Mouse (Mus musculus): ENCODE results near the gene Krtap1-5.
"Not testable (repeated sequence)": the region's sequence is repeated elsewhere in the genome, so short reads cannot be mapped to it uniquely, and the experiment has no call there.

The Krtap1-5 gene

DNA sequence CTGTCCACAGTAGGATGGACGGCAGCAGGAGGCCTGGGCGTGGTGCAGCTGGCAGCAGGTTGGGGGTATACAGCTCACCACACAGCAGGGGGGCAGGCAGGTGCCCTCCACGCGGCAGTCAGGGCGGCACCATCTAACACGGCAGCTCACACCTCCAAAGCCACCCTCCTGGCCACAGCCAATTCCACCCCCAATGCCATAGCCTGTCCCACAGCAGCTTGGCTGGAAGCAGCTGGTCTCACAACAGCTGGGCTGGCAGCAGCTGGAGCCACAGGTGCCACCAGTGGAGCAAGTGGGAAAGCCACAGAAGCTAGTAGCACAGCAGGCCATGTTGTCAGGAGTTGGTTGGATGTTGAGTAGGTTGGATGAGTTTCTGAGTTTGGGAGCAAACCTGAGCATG, at the start of gene Krtap1-5:
TSS of gene Krtap1-5 (minus strand) at position 381 of the 400 bp plus-strand sequence.
- DNase-seq (ENCODE audit: low read depth, low spot score): no peak

DNA sequence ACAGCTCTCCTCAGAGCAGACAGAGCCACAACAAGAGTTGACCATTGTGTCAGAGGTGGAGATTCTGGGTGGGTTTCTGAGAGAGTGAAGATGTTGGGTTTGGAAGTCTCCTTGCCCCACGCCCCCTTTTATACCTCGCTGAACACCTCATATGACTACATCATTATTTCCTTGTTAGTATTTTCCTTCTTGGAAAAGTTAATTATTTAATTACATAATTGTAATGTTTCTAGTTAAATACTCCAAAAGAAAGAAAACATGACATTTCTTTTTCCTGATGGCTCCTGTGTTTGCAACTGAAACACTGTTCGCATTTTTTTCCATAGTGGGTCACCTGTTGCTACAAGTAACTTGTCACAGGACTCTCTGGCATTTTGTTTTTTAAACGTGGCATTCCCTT, 47.3 kb upstream of the Krtap1-5 start, which contains the start of gene Krtap4-1:
TSS of gene Krtap4-1 (minus strand) at position 101 of the 400 bp plus-strand sequence.
- no peak for DNase-seq (ENCODE audit: low read depth, low spot score)

GRCm38 (mm10) chr11:99620335-99620734, 39.5 kb upstream of the Krtap1-5 start, which contains the start of gene Gm11562:
TSS of gene Gm11562 (minus strand) at chr11:99620435.
- DNase-seq (ENCODE audit: low read depth, low spot score): no peak

GRCm38 (mm10) chr11:99614796-99615363, 34.1 kb upstream of the Krtap1-5 start, which contains the start of gene Krtap2-4:
TSS of gene Krtap2-4 (minus strand) at chr11:99614846.
- no peak for DNase-seq (ENCODE audit: low read depth, low spot score)

DNA sequence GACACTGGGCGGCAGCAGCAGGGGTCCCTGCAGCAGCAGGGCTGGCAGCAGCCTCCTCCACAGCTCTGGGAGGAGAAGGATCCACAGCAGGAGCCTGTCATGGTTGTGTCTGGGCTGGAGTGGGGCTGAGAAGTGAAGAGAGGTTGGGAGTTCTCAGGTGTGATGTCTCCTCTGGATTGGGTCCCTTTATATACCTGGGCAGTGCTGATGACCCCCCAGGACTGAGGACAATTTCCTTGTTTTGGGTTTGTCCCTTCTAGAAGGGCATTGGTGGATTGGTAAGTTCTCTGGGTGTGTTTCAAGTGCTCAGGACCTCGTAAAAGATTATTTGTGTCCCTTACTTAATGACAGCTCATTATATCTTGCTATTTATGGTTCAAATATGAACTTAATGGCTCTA, 29.3 kb upstream of the Krtap1-5 start, which contains the start of gene Gm11937:
TSS of gene Gm11937 (minus strand) at position 101 of the 400 bp plus-strand sequence.
- DNase-seq (ENCODE audit: low read depth, low spot score): not testable (repeated sequence)

DNA sequence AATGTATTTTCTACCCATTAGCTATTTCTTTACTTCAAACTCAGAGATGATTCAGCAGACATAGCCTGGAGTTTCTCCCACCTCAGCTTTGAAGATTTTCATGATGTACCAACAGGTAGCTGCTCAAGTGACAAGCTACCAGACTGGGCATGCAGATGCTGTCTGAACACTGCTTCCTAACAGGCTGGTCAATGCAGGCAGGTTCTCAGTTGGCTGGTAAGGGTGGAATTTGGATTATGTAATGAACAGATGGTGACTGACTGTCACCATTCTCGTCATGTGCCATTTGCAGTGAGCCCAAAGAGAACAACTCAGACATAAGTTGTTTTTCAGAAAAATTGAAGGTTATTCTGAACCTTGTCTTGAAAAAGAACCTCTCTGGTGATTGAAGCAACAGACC, 28.3 kb upstream of the Krtap1-5 start:
- DNase-seq (ENCODE audit: low read depth, low spot score): no peak

DNA sequence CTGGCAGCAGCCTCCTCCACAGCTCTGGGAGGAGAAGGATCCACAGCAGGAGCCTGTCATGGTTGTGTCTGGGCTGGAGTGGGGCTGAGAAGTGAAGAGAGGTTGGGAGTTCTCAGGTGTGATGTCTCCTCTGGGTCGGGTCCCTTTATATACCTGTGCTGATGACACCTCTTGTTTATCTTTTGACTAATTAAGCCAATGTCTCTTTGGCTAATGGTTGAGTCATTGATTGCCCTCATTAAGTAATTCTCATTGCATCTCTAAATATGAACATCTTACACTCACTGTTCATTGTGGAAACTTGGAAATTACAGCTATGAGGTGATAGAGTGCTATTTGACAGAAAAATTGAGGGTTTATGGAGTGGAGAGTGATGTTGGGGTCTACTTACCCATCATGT, 22.4 kb upstream of the Krtap1-5 start, which contains the start of gene Gm11938:
TSS of gene Gm11938 (minus strand) at position 101 of the 400 bp plus-strand sequence.
- DNase-seq (ENCODE audit: low read depth, low spot score): not testable (repeated sequence)

GRCm38 (mm10) chr11:99597742-99598141, 16.9 kb upstream of the Krtap1-5 start, which contains the start of gene Krtap9-3:
TSS of gene Krtap9-3 (minus strand) at chr11:99598105.
- DNase-seq (ENCODE audit: low read depth, low spot score): not testable (repeated sequence)

DNA sequence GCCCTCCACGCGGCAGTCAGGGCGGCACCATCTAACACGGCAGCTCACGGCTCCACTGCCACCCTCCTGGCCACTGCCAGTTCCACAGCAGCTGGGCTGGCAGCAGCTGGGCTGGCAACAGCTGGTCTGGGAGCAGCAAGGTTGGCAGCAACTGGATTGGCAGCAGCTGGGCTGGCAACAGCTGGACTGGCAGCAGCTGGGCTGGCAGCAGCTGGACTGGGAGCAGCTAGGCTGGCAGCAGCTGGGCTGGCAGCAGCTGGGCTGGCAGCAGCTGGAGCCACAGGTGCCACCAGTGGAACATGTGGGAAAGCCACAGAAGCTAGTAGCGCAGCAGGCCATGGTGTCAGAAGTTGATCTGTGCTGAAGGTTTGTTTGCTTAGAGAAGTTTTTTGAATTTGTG, 10.2 kb upstream of the Krtap1-5 start, which contains the start of gene Krtap1-3:
TSS of gene Krtap1-3 (minus strand) at position 359 of the 400 bp plus-strand sequence.
- no peak for DNase-seq (ENCODE audit: low read depth, low spot score)

DNA sequence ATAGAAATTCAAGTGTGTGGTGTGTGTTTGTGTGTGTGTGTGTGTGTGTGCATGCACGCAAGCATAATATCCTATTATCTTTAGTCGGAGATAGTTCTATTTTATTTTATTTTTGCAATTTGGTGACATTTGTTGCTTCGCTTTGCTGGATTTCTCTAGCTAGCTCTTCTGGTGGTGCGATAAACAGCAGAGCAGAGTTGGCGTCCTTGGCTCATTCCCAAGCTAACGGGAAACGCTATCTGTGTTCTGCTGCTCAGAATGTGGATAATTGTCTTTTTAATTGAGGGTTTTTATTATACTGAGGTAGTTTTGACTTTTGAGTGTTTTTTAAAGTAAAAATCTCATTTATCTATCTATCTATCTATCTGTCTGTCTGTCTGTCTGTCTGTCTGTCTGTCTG, 4.3 kb upstream of the Krtap1-5 start:
- no peak for DNase-seq (ENCODE audit: low read depth, low spot score)

DNA sequence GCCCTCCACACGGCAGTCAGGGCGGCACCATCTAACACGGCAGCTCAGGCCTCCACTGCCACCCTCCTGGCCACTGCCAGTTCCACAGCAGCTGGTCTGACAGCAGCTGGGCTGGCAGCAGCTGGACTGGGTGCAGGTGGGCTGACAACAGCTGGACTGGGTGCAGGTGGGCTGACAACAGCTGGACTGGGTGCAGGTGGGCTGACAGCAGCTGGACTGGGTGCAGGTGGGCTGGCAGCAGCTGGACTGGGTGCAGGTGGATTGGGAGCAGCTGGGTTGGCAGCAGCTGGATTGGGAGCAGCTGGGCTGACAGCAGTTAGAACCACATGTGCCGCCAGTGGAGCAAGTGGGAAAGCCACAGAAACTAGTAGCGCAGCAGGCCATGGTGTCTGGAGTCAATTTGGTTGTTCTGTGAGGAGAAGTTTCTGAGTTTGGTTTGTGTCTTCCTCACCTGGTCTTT, 2.5 kb upstream of the Krtap1-5 start, which contains the start of gene Krtap1-4:
TSS of gene Krtap1-4 (minus strand) at position 410 of the 460 bp plus-strand sequence.
- no peak for DNase-seq (ENCODE audit: low read depth, low spot score)

DNA sequence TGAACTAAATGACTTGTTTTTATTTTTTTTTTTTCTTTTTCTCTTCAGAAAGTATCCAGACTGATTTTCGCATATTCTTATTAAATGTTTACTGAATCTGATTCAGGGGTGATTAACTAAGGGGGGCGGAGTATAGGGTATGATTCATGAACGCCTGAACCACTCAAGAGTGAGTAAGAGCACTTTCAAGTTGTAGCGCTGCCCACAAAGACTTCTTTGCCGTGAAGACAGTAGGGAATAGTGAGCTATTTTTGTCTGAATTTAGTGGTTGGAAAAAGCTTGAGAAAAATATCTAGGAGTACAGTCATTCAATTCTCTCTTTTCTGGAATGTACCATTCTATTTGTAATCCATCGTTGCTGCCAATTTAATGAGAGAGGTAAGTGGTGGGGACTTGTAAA, 748 bp upstream of the Krtap1-5 start:
- DNase-seq (ENCODE audit: low read depth, low spot score): no peak

GRCm38 (mm10) chr11:99581051-99581450, 235 bp upstream of the Krtap1-5 start:
- no peak for DNase-seq (ENCODE audit: low read depth, low spot score)

DNA sequence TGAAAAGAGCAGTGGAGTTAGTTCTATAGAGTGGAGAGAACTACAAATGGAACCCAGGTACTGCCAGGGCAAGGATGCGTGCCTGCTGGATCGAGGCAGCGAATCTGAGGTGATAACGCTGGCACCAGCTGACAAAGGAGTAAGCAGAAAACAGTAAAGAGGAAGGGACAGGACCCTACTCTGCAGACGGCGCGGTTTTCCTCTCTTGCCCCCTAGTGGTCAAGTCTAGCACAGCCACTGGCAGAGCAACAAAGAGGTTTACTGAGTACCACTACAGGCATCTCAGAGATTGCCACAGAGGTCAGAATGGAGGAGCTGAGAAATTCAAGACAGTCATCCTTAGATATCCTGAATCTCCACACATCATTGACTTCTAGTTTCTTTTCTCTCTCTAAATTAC, 6.7 kb downstream of the Krtap1-5 start:
- peak; percentile 76 for DNase-seq (ENCODE audit: low read depth, low spot score)

GRCm38 (mm10) chr11:99573164-99573563, 7.7 kb downstream of the Krtap1-5 start:
- no peak for DNase-seq (ENCODE audit: low read depth, low spot score)

- no peak for DNase-seq (ENCODE audit: low read depth, low spot score)
Measured at GRCm38 (mm10) chr11:99566530-99566929, 14.3 kb downstream of the Krtap1-5 start, which contains the start of gene Krtap3-1. TSS of gene Krtap3-1 (minus strand) at chr11:99566630.

DNA sequence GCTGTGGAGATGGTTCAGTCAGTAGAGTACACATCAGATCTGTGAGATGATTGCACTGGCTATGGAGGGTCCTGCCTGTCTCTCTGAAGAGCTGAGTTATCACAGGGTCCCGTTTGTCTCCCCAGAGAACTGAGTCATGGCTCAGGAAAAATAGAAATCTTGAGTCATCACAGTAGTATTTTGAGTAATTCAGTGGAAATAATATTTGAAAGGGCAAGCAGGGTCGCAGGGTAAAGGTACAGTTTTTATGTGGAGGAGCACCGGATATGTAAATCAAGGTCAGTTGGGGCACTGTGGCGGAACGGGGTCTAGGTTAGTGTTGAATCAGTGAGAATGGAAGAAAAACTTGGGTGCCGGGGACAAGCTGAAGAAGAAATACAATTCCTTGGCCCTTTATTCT, 18.2 kb downstream of the Krtap1-5 start:
- DNase-seq (ENCODE audit: low read depth, low spot score): no peak

- DNase-seq (ENCODE audit: low read depth, low spot score): no peak
Measured at GRCm38 (mm10) chr11:99559366-99559765, 21.4 kb downstream of the Krtap1-5 start, which contains the start of gene Gm11939. TSS of gene Gm11939 (minus strand) at chr11:99559466.

GRCm38 (mm10) chr11:99557976-99558745, 22.7 kb downstream of the Krtap1-5 start:
- DNase-seq (ENCODE audit: low read depth, low spot score): no peak

DNA sequence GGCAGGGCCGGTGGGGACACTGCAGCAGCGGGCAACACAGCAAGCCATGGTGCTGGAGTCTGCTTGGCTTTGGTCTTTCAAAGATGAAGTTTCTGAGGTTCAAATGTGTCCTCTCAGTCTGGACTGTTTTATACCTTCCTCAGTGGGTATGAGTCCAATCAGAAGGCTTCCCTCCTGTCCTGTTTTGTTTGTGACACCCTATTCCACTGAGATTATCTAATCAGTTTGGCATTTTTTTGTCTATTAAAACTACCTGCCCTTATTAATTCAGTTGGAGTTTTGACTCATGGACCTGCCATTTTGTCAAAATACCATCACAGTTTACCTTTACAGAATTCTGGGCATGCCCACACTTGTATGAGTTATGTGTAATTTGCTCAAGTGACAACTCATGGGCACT, 24.1 kb downstream of the Krtap1-5 start, which contains the start of gene Krtap3-2:
TSS of gene Krtap3-2 (minus strand) at position 101 of the 400 bp plus-strand sequence.
- no peak for DNase-seq (ENCODE audit: low read depth, low spot score)

DNA sequence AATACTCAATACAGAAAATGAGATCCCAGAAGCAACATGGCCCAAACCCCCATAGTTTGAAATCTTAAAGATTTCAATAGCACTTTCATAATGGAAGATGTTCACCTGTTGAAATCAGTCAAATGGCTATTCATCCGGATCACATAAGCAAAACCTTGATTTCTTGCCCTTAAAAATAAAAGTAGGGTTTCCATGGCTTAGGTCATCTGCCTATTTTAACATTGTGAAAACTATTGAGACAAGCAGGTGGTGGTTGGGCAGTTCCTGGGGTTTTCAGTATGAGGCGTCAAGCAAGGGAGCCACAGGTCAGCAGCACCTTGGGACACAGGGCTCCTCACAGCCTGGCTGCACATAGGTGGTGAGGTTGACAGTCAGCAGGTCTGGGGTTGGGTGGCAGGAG, 24.6 kb downstream of the Krtap1-5 start:
- DNase-seq (ENCODE audit: low read depth, low spot score): no peak

GRCm38 (mm10) chr11:99550765-99551164, 30.1 kb downstream of the Krtap1-5 start, which contains the start of gene Krtap3-3:
TSS of gene Krtap3-3 (minus strand) at chr11:99550865.
- no peak for DNase-seq (ENCODE audit: low read depth, low spot score)
